Mouse (Mus musculus): ENCODE measurements around the gene Gna15.

DNA sequence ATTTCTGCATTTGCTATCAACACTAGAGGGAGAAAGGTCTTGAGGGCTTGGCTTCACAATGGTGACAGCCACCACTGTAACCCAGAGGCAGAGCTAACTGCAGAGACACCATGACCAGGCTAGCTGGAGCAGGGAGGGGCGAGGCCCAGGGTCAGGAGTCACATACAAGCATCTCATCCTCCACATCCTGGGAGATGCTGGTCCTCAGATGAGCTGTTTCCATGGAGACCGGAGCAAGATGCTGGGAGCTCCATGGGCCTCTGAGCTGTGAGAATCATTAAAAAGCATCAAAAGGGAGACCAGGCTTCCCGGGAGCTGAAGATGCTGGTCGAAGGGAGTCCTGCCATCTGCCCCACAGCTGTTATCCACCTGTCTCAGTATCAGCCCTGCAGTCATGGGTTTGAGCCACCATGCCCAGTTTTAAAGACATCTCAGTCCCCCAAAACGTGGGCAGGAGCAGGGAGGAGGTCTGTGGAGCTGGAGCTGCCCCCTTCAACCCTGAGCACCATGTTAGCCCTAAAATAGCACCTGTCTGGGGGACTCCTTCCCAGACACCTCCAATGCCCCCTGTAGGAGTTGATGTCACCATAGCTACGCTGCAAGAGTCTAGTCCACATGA is 39.5 kb downstream of the Gna15 start:
- no peak for TF ChIP-seq CTCF (IDR thresholded peaks at IDR 0.05; ENCODE audit: extremely low read depth, insufficient read length, insufficient replicate concordance, low read depth, low read length)
- no peak for TF ChIP-seq POLR2A (IDR thresholded peaks at IDR 0.05; ENCODE audit: low read depth, low read length)
